Mouse (Mus musculus) kidney, adult 11 months (tissue): ENCODE measurements at regions not wholly inside any gene's neighbourhood (a gene's known extent, or its start where the extent isn't known, plus 50 kb on each side); places are given as distances from the start of the nearest gene placed in this dataset.
"Not testable (repeated sequence)": the region's sequence is repeated elsewhere in the genome, so short reads cannot be mapped to it uniquely, and the experiment has no call there.

Experiments used
- DNase-seq: peaks from one replicate; pipeline ENCODE4 v3.0.0; 2022

DNA sequence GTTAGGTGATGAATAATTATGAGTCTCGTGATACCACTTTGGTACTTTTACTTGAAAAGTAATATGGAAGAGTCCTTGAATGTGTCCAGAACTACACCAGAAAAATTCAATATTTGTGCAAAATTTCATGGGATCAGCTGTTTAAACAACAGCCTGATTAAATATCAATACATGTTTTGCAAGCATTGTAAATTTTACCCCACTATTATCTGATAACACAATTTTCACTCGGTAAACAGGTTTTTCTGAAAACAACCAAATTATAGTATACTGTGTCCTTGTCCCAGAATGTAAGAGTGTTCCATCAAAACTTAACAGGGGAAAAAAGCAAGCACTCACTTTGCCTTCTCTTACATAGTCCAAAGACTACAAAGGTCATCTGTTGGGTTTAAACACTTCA lies 343.1 kb upstream of the Fign start:
- no peak for DNase-seq

DNA sequence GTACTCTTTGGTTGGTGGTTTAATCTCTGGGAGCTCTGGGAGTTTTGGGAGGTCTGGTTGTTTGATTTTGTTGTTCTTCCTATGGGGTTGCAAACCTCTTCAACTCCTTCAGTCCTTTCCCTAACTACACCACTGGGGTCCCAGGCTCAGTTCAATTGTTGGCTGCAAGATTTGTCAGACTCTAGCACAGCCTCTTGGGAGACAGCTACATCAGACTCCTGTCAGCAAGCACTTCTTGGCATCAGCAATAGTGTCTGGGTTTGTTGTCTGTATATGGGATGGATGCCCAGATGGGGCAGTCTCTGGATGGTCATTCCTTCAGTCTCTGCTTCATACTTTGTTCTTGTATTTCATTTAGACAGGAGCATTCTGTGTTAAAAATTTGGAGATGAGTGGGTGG lies 319.3 kb upstream of the Fign start:
- not testable (repeated sequence) for DNase-seq

DNA sequence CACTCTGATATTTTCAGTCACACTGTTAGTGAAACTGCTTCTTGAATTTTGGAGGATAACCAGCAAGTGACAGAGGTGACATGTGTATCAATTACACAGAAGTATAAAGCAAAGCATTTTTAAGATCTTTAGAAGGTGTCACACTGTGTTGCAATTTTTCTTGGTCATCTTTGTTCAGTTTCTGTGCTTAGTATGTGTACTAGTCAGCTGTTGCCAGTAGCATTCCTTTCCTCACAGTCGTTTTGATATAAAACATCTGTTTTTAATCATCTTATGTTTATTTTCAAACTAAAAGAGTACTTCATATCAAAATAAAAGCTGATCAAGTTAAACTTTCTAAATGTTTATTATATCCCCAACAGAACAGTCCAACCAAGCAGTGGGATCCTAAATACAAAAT lies 316.0 kb upstream of the Fign start:
- no peak for DNase-seq

DNA sequence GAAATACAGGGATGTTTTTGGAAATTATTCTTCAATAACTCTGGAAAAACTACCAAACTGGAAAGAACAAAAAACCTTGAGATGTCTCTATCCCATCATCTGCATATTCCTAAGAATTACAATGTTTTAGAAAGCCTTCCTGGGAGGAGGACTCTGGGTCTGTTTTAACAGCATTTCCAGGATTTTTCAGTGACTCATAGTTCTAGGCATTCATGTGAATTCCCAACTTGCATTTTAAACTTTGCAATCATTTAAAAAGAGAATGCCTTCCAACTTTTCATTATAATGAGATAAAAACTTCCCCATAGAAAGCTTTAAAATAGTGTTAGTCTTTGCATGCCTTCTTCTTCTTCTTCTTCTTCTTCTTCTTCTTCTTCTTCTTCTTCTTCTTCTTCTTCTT lies 315.4 kb upstream of the Fign start:
- no peak for DNase-seq

DNA sequence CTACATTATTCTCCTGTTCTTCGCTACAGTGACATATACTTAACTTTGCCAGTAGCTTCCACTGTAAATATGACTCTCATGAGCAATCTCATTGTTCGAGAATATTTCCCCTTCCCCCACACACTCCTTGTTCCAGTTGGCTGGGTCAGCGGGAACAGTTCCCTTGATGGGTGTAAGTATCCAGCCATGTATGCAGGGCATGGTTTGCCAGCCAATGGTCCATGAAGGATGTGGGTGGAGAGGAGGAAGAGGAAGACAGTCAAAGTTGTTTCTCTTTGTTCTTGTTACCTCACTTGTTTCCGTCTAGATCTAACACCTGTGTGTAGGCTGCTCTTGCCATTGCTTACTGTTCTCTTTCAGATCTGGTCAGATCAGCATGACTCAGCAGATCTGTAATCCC lies 298.1 kb upstream of the Fign start:
- DNase-seq: no peak

DNA sequence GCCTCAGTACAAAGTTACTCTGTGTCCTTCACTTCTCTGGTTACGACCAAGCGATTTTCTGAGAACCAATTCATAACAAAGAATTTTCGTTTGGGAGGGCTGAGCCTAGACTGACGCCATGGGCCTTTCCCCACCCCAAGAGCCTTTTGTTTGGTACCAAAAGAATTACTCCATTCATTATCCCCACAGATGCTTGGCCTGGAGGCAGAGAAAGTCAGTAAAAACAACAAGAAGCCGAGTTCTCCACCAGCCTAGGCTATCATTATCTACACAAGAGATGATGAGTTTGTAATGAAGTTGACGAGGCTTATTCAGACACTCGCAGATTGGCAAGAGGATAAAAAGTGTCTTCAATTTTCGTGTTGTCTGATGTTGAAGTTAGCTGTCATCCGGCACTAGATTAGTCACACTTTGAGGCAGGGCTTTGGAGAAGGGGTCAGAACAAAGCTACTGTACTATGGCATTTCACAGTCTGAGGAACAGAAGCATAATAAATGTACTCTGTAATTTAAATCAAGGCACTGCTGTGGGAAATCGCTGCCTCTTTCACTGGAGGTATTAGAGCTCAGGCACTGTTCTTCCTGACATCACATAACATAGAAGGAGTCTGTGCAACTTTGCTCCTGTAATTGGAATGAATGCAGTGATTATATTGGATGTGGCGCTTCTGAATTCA lies 296.9 kb upstream of the Fign start:
- DNase-seq: no peak

DNA sequence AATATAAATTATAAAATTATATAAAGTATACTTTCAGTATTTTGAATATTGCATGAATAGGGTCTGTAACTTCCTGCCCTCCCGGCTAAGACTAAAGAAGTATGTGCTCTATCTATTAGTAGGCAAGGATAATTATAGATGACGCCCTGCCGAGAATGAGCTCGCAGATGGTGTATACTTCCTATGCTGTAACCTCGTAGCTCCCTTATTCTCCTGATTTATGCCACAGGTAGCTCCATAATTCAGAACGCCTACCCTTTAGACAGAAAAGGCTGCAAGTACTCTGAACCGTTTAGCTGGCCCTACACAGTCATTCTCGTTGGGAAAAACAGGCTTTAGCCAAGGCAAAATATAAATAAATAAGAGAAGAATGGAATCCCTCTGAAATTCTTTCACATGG lies 296.4 kb upstream of the Fign start:
- no peak for DNase-seq

DNA sequence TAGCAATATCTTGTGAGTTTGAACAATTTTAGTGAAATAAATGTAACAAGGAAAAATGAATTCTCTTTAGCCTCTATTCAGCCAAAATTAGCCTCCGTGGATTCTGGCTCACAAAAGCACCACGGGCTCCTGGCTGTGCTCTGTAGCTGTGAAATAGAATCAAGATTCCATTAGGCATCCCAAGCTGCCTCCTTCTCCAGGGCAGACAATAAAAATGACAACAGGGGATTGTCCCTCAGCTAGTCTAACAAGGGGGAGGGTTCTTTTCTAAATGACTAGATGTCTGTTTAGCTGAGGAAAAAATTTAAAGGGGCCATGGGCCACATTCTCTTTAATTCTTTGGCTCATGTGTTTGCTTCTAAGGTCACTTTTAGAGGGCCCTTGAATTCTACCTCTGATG lies 272.0 kb upstream of the Fign start:
- DNase-seq: no peak

DNA sequence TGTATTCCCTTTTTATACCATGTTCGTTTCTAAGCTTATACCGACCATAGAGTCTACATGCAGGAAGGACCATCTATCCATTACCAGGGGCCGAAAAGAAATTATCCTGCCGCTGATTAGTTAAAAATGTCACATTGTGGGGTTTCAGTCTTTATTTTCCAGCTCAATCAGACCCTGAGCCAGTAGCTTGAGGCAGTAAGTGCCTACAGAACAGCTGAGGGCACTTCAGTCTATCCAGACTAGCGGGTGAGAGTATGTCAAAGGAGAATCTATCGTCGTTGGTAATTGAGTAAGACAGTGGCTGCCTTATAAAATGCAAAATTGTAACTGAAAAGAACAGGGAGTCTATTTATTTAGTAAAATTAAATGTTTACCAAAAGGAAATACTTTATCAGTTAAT lies 269.4 kb upstream of the Fign start:
- DNase-seq: no peak

DNA sequence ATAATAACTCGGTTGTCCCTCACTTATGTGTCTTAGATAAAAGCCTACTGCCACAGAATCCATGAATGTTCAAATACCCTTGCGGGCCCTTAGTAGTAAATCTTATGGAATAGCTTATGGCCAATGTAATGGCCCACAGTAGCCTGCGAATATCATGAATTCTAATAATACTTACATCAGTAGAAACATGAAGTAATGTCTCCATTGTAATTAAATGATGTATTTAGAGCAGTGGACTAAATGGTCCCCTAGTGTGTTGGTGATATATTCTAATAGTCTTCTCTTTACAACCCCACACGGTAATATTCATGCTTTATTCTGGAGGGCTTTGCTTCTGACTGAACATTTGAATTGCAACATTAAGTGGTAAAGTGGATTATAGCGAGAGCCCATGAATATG lies 268.7 kb upstream of the Fign start:
- DNase-seq: no peak

DNA sequence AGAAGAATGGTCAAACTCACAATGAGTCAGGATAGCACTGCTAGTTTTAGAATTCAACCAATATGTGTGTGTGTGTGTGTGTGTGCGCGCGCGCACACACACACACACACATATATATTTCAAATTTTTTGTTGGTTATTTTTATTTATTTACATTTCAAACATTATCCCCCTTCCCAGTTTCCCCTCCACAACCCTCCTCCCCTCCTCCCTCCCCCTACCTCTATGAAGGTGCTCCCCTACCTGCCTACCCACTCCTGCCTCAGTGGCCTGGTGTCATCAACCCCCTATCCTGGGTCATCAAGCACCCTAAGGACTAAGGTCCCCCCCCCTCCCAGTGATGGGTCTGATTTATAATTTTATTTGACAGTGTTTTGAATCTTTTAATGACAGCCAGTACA lies 258.4 kb upstream of the Fign start:
- no peak for DNase-seq

DNA sequence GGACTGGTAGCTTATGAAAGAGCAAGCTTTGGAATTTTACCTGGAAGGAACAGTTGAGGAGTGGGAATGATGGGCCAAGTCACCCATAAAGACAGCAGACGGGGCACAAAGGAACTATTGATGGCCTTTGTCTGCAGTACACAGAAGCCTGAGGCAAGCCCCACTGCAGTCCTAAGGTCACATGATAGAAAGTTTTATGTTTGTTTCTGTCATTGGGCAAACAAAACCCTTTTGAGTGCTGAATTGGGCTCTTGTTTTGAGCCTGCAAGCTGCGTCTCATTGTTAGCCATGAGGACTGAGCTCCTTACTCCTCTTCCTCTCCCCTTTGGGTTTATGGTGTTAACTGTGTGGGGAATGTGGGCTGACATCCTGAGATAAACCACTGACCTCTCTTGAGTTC lies 227.7 kb upstream of the Fign start:
- DNase-seq: no peak
